ENCODE assay signal across 8 mouse cellular contexts in the genomic region with DNA sequence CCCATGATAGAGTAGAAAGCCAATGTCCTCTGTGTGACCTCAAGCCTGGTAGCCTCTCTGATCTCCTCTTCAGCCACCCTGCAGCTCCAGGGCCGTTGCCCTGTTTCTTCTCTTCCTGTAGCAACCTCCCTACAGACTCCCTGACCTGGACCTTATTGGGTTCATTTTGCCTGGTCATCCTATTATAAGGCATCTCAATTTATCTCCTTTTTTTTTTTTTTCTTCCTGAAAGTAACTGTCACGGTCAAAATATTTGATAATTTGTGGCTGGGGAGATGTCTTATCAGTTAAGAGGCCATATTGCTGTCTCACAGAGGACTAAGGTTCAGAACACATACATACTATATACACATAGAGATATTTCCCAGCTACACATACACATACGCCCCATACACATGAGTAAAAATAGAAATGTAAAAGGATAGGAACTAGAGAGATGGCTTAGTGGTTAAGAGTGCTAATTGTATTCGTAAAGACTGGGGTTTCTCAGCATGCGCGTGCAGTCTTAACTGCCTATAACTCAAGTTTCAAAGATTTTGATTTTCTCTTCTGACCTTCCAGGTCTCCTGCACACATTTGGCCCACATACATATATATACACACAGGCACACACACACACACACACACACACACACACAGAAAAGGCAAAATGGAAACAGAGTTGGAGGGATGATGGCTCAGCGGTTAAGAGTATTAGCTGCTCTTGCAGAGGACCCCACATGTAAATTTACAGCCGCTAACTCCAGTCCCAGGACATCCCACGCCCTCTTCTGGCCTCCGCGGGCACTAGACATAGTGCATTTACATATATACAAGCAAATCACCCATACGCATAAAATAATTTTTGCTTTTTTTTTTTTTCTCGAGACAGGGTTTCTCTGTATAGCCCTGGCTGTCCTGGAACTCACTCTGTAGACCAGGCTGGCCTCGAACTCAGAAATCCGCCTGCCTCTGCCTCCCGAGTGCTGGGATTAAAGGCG. TPM values are rescaled to one million over a fixed set of nuclear protein-coding genes. Genes with fewer than 3 reads are reported as not detected.
DNase-seq lines count a peak whose midpoint lies in the region; ATAC-seq and TF ChIP-seq lines count a peak whose summit lies in the region.

No protein-coding gene starts in this region.

- H3K27ac ChIP-seq in thymus, adult 2 months (ENCODE audit: control insufficient read depth, insufficient read depth, low read length), result no peak overlapping the region
- H3K27ac ChIP-seq in cortical plate, adult 2 months (ENCODE audit: insufficient read depth, low read length), result no peak overlapping the region
- no peak overlapping the region for H3K27ac ChIP-seq in hindbrain, embryonic 11.5 days (ENCODE audit: low read depth, low read length)
- H3K27ac ChIP-seq in liver, embryonic 12.5 days, result peak overlapping the region; percentile 75
- 0 out of 2 replicates have a peak overlapping the region, but pooled peaks have one; percentile 46 for H3K27ac ChIP-seq in neural tube, embryonic 13.5 days (replicated peaks)

- peak; percentile 42 for DNase-seq in thymus, adult 2 months
- no peak for DNase-seq in thymus, postnatal 0 days (ENCODE audit: low spot score)
- peak; percentile 52 for DNase-seq in hindbrain, embryonic 11.5 days (ENCODE audit: low spot score)
- DNase-seq in urinary bladder, adult 18-20 months (ENCODE audit: low spot score in 2 of 2), result no peak
- no peak for DNase-seq in gastrocnemius, adult 18-20 months (ENCODE audit: low spot score)

- peaks cover 28% of the 10 kb centered on the region for H3K4me1 ChIP-seq in thymus, adult 2 months (replicated peaks; ENCODE audit: control insufficient read depth, insufficient read depth, low read length)
- H3K4me1 ChIP-seq in cortical plate, adult 2 months (ENCODE audit: control insufficient read depth, insufficient read depth, low read length), result peaks cover 5% of the 10 kb centered on the region
- peaks cover 3% of the 10 kb centered on the region; the same call in 1 of the 2 replicates for H3K4me1 ChIP-seq in hindbrain, embryonic 11.5 days (replicated peaks; ENCODE audit: control insufficient read depth, insufficient read depth, low read length)
- H3K4me1 ChIP-seq in liver, embryonic 12.5 days, result peaks cover 62% of the 10 kb centered on the region
- H3K4me1 ChIP-seq in neural tube, embryonic 13.5 days (replicated peaks), result peaks cover 35% of the 10 kb centered on the region

- WGBS in thymus, adult 2 months, result 22% methylated on average over 17 of the region's 17 CpGs
- 28% methylated on average over 17 of the region's 17 CpGs for WGBS in hindbrain, embryonic 11.5 days
- 17% methylated on average over 17 of the region's 17 CpGs for WGBS in liver, embryonic 12.5 days (ENCODE audit: insufficient replicate concordance)
- WGBS in neural tube, embryonic 13.5 days, result 26% methylated on average over 17 of the region's 17 CpGs

- peak; percentile 39; the same call in 1 of the 2 replicates for ATAC-seq in hindbrain, embryonic 11.5 days (ENCODE audit: low FRiP score)
- ATAC-seq in liver, embryonic 12.5 days, result peak; percentile 3
- peak; percentile 45 for ATAC-seq in neural tube, embryonic 13.5 days (ENCODE audit: low read depth)

- no peak overlapping the region for H3K9ac ChIP-seq in hindbrain, embryonic 11.5 days (ENCODE audit: low read depth, low read length)
- peak overlapping the region; percentile 66 for H3K9ac ChIP-seq in liver, embryonic 12.5 days
- peak overlapping the region; percentile 58 for H3K9ac ChIP-seq in neural tube, embryonic 13.5 days

- TF ChIP-seq CTCF in thymus, adult 2 months (IDR thresholded peaks at IDR 0.05; ENCODE audit: borderline replicate concordance, control insufficient read depth, extremely low read depth, insufficient read depth, low read length, poor library complexity), result no peak
- TF ChIP-seq CTCF in cortical plate, adult 2 months (IDR thresholded peaks at IDR 0.05; ENCODE audit: extremely low read depth, insufficient read depth, low read length), result 0 out of 2 replicates have a peak, but pooled peaks have one; percentile 5

- H3K36me3 ChIP-seq in thymus, adult 2 months (ENCODE audit: control insufficient read depth, insufficient read depth, low read length), result no peaks in the 10 kb centered on the region
- H3K36me3 ChIP-seq in hindbrain, embryonic 11.5 days (ENCODE audit: control insufficient read depth, insufficient read depth, low read length), result no peaks in the 10 kb centered on the region
- peaks cover 22% of the 10 kb centered on the region for H3K36me3 ChIP-seq in liver, embryonic 12.5 days
- H3K36me3 ChIP-seq in neural tube, embryonic 13.5 days, result peaks cover 17% of the 10 kb centered on the region

- peak overlapping the region; percentile 23; the same call in 1 of the 2 replicates for H3K4me2 ChIP-seq in hindbrain, embryonic 11.5 days (replicated peaks; ENCODE audit: low read depth, low read length)
- peak overlapping the region; percentile 96 for H3K4me2 ChIP-seq in liver, embryonic 12.5 days
- H3K4me2 ChIP-seq in neural tube, embryonic 13.5 days, result peak overlapping the region; percentile 90

- no peak for TF ChIP-seq POLR2A in thymus, adult 2 months (IDR thresholded peaks at IDR 0.05; ENCODE audit: control insufficient read depth, extremely low read depth, insufficient read depth, low read length, poor library complexity)
- TF ChIP-seq POLR2A in cortical plate, adult 2 months (IDR thresholded peaks at IDR 0.05; ENCODE audit: extremely low read depth, insufficient read depth, low read length), result no peak

- peak overlapping the region; percentile 33 for H3K4me3 ChIP-seq in thymus, adult 2 months (ENCODE audit: control insufficient read depth, insufficient read depth, low read length)
- H3K4me3 ChIP-seq in cortical plate, adult 2 months (ENCODE audit: insufficient read depth, low read length), result peak overlapping the region; percentile 74
- H3K4me3 ChIP-seq in hindbrain, embryonic 11.5 days (ENCODE audit: low read depth, low read length), result peak overlapping the region; percentile 81
- H3K4me3 ChIP-seq in liver, embryonic 12.5 days, result peak overlapping the region; percentile 46
- peak overlapping the region; percentile 84 for H3K4me3 ChIP-seq in neural tube, embryonic 13.5 days

- H3K9me3 ChIP-seq in hindbrain, embryonic 11.5 days (ENCODE audit: control insufficient read depth, low read length), result no peaks in the 10 kb centered on the region
- no peaks in the 10 kb centered on the region for H3K9me3 ChIP-seq in liver, embryonic 12.5 days (replicated peaks)
- H3K9me3 ChIP-seq in neural tube, embryonic 13.5 days, result no peaks in the 10 kb centered on the region; the same call in 1 of the 2 replicates

- H3K27me3 ChIP-seq in thymus, adult 2 months (ENCODE audit: control insufficient read depth, insufficient read depth, low read length), result no peaks in the 10 kb centered on the region
- H3K27me3 ChIP-seq in hindbrain, embryonic 11.5 days (ENCODE audit: control insufficient read depth, insufficient read depth, low read length), result no peaks in the 10 kb centered on the region
- no peaks in the 10 kb centered on the region for H3K27me3 ChIP-seq in liver, embryonic 12.5 days (replicated peaks)
- H3K27me3 ChIP-seq in neural tube, embryonic 13.5 days, result no peaks in the 10 kb centered on the region

RNA-seq across cellular contexts. Expression of a gene that starts 0.8 kb away (rescaled TPM):
- 31.3 and 37.7 TPM in 2 replicates for polyA plus RNA-seq in thymus, adult 2 months (2012; rRNA removed)
- 20.7 and 27.6 TPM in 2 replicates for polyA plus RNA-seq in thymus, postnatal 0 days (2015; fragmentation: Nextera tagmentation; extraction: Ambion mirVana)
- 13.7 and 14.4 TPM in 2 replicates for polyA plus RNA-seq in cortical plate, adult 2 months (2012; rRNA removed)
- polyA plus RNA-seq in hindbrain, embryonic 11.5 days (2014; fragmentation: Nextera tagmentation; extraction: Ambion mirVana), result 18.7 and 22.5 TPM in 2 replicates
- 18.8 and 22.1 TPM in 2 replicates for polyA plus RNA-seq in liver, embryonic 12.5 days (2016; fragmentation: Nextera tagmentation; extraction: Ambion mirVana)
- 23.2 and 23.3 TPM in 2 replicates for polyA plus RNA-seq in neural tube, embryonic 13.5 days (2015; fragmentation: Nextera tagmentation; extraction: Ambion mirVana)
- total RNA-seq in gastrocnemius, adult 18-20 months (2021), result 10 to 100 TPM; 10.3 to 11.2 TPM

RNA-seq across cellular contexts. Expression of a gene that starts 15.7 kb away (rescaled TPM):
- 3,187 and 3,626 TPM in 2 replicates for polyA plus RNA-seq in thymus, adult 2 months (2012; rRNA removed)
- 790 and 815 TPM in 2 replicates for polyA plus RNA-seq in thymus, postnatal 0 days (2015; fragmentation: Nextera tagmentation; extraction: Ambion mirVana)
- polyA plus RNA-seq in cortical plate, adult 2 months (2012; rRNA removed), result 705 and 712 TPM in 2 replicates
- 445 and 475 TPM in 2 replicates for polyA plus RNA-seq in hindbrain, embryonic 11.5 days (2014; fragmentation: Nextera tagmentation; extraction: Ambion mirVana)
- 472 and 487 TPM in 2 replicates for polyA plus RNA-seq in liver, embryonic 12.5 days (2016; fragmentation: Nextera tagmentation; extraction: Ambion mirVana)
- polyA plus RNA-seq in neural tube, embryonic 13.5 days (2015; fragmentation: Nextera tagmentation; extraction: Ambion mirVana), result 381 and 408 TPM in 2 replicates
- 100 to 1,000 TPM; 418 to 419 TPM for total RNA-seq in gastrocnemius, adult 18-20 months (2021)

RNA-seq across cellular contexts. Expression of a gene that starts 38.1 kb away (rescaled TPM):
- polyA plus RNA-seq in thymus, adult 2 months (2012; rRNA removed), result 10.6 and 11.6 TPM in 2 replicates
- 2.1 and 2.2 TPM in 2 replicates for polyA plus RNA-seq in thymus, postnatal 0 days (2015; fragmentation: Nextera tagmentation; extraction: Ambion mirVana)
- 2.5 and 3.1 TPM in 2 replicates for polyA plus RNA-seq in cortical plate, adult 2 months (2012; rRNA removed)
- 3.7 and 5.1 TPM in 2 replicates for polyA plus RNA-seq in hindbrain, embryonic 11.5 days (2014; fragmentation: Nextera tagmentation; extraction: Ambion mirVana)
- polyA plus RNA-seq in liver, embryonic 12.5 days (2016; fragmentation: Nextera tagmentation; extraction: Ambion mirVana), result 1.9 and 2.0 TPM in 2 replicates
- 2.1 and 2.8 TPM in 2 replicates for polyA plus RNA-seq in neural tube, embryonic 13.5 days (2015; fragmentation: Nextera tagmentation; extraction: Ambion mirVana)
- 1 to 10 TPM; 5.3 to 6.9 TPM for total RNA-seq in gastrocnemius, adult 18-20 months (2021)

RNA-seq across cellular contexts. Expression of a gene that starts 52.5 kb away (rescaled TPM):
- 0.35 and 0.59 TPM in 2 replicates for polyA plus RNA-seq in thymus, adult 2 months (2012; rRNA removed)
- polyA plus RNA-seq in thymus, postnatal 0 days (2015; fragmentation: Nextera tagmentation; extraction: Ambion mirVana), result 0.54 and 0.56 TPM in 2 replicates
- polyA plus RNA-seq in cortical plate, adult 2 months (2012; rRNA removed), result not detected in 2 replicates
- polyA plus RNA-seq in hindbrain, embryonic 11.5 days (2014; fragmentation: Nextera tagmentation; extraction: Ambion mirVana), result 2.9 and 4.1 TPM in 2 replicates
- polyA plus RNA-seq in liver, embryonic 12.5 days (2016; fragmentation: Nextera tagmentation; extraction: Ambion mirVana), result 1.4 and 1.6 TPM in 2 replicates
- polyA plus RNA-seq in neural tube, embryonic 13.5 days (2015; fragmentation: Nextera tagmentation; extraction: Ambion mirVana), result 2.7 and 2.8 TPM in 2 replicates
- total RNA-seq in gastrocnemius, adult 18-20 months (2021), result not detected

Comparison
In these comparisons a context has a peak if more than half of its experiments do, and no peak if none do; other contexts are left out.
1. DNase-seq: peak in thymus, adult 2 months (single experiment) and hindbrain, embryonic 11.5 days (single experiment); none in thymus, postnatal 0 days (single experiment), urinary bladder, adult 18-20 months (0 of 2) and gastrocnemius, adult 18-20 months (single experiment).
2. H3K27ac ChIP-seq: peak in liver, embryonic 12.5 days (single experiment) and neural tube, embryonic 13.5 days (single experiment); none in thymus, adult 2 months (single experiment), cortical plate, adult 2 months (single experiment) and hindbrain, embryonic 11.5 days (single experiment).
3. H3K4me3 ChIP-seq: peak in every context shown above with its lines; median percentile 84 in neural tube, embryonic 13.5 days; 81 in hindbrain, embryonic 11.5 days; 74 in cortical plate, adult 2 months; 46 in liver, embryonic 12.5 days; 33 in thymus, adult 2 months.
4. H3K4me2 ChIP-seq: peak in every context shown above with its lines; median percentile 96 in liver, embryonic 12.5 days; 90 in neural tube, embryonic 13.5 days; 23 in hindbrain, embryonic 11.5 days.
5. Peak in every context shown above with its lines, with median percentiles within 50 percentile points of each other: ATAC-seq.